Mouse (Mus musculus) liver, embryonic 13.5 days (tissue): ENCODE measurements around the gene Gnat3. TPM values are rescaled to one million over a fixed set of nuclear protein-coding genes. Genes with fewer than 3 reads are reported as not detected.
"Not testable (repeated sequence)": the region's sequence is repeated elsewhere in the genome, so short reads cannot be mapped to it uniquely, and the experiment has no call there.

ENCODE experiments used
- ATAC-seq: fragments of 200-750 bp; cut with Nextera tagmentation; 2 replicates; pipeline ENCODE4 v1.8.0; 2017; ENCODE audit warnings: low read depth, mild to moderate bottlenecking, moderate number of reproducible peaks, moderate library complexity
- DNase-seq: peaks from one replicate; pipeline ENCODE4 v3.0.0; 2022
- H3K27ac ChIP-seq: fragments of 300-500 bp; sonication (generic); 2 replicates; pipeline ENCODE4 v1.5.1; 2015; ENCODE audit warnings: moderate library complexity, mild to moderate bottlenecking, inconsistent platforms
- H3K27me3 ChIP-seq: fragments of 300-500 bp; sonication (generic); 2 replicates; pipeline ENCODE4 v1.6.1; 2015; ENCODE audit warnings: mild to moderate bottlenecking, inconsistent platforms
- H3K36me3 ChIP-seq: fragments of 300-500 bp; sonication (generic); 2 replicates; pipeline ENCODE4 v1.6.1; 2015; ENCODE audit warnings: mild to moderate bottlenecking, inconsistent platforms
- H3K4me1 ChIP-seq: fragments of 300-500 bp; sonication (generic); replicated peaks from 2 replicates; pipeline ENCODE4 v1.6.1; 2015; ENCODE audit warnings: inconsistent platforms
- H3K4me2 ChIP-seq: fragments of 300-500 bp; sonication (generic); 2 replicates; pipeline ENCODE4 v1.6.1; 2015; ENCODE audit warnings: inconsistent platforms, mild to moderate bottlenecking, moderate library complexity
- H3K4me3 ChIP-seq: fragments of 300-500 bp; sonication (generic); replicated peaks from 2 replicates; pipeline ENCODE4 v1.5.1; 2015; ENCODE audit warnings: mild to moderate bottlenecking, inconsistent platforms
- H3K9ac ChIP-seq: fragments of 300-500 bp; sonication (generic); 2 replicates; pipeline ENCODE4 v1.6.1; 2015; ENCODE audit warnings: mild to moderate bottlenecking, inconsistent platforms
- H3K9me3 ChIP-seq: fragments of 300-500 bp; sonication (generic); replicated peaks from 2 replicates; pipeline ENCODE4 v1.6.1; 2016; ENCODE audit warnings: inconsistent platforms
- WGBS: fragments of 180-500 bp; shearing (Covaris S2); methylation state at CpG from one replicate; pipeline ENCODE4 v1.1.7; 2015; ENCODE audit not compliant: insufficient replicate concordance; 5-methylcytosine and 5-hydroxymethylcytosine counted together
- polyA plus RNA-seq: library from polyadenylated mRNA; unstranded; fragments of >200 nt; fragmentation: Nextera tagmentation; extraction: Ambion mirVana; gene quantifications from 2 replicates; pipeline ENCODE4 v1.2.1, GENCODE M21; 2015

The Gnat3 gene
- not detected in 2 replicates for polyA plus RNA-seq

- Histone ChIP-seq H3K36me3 (no peaks in the 10 kb centered on the region), H3K27ac (no peak within 1 kb of the TSS), H3K4me2 (no peak within 1 kb of the TSS), H3K9me3 (no peaks in the 10 kb centered on the region), H3K9ac (no peak within 1 kb of the TSS), H3K27me3 (no peaks in the 10 kb centered on the region), H3K4me1 (no peaks in the 10 kb centered on the region), H3K4me3 (no peak within 1 kb of the TSS)
- WGBS, result 80% methylated on average over 5 of the region's 5 CpGs
- no peak for ATAC-seq
- no peak for DNase-seq
These were observed at the start of gene Gnat3 for GRCm38 (mm10) chr5:17962249-17962648. Gnat3 (plus strand) TSS chr5:17962549.

GRCm38 (mm10) chr5:17918966-17919365 is 43.4 kb upstream of the Gnat3 start:
- 74% methylated on average over 5 of the region's 5 CpGs for WGBS
- Histone ChIP-seq H3K4me2 (no peak overlapping the region), H3K9me3 (no peaks in the 10 kb centered on the region), H3K27ac (no peak overlapping the region), H3K9ac (no peak overlapping the region), H3K4me3 (no peak overlapping the region), H3K4me1 (no peaks in the 10 kb centered on the region), H3K36me3 (no peaks in the 10 kb centered on the region), H3K27me3 (no peaks in the 10 kb centered on the region)
- DNase-seq, result no peak
- ATAC-seq, result no peak

GRCm38 (mm10) chr5:17923648-17924047 is 38.7 kb upstream of the Gnat3 start:
- Histone ChIP-seq H3K4me3 (no peak overlapping the region), H3K36me3 (no peaks in the 10 kb centered on the region)
- 52% methylated on average over 3 of the region's 3 CpGs for WGBS

GRCm38 (mm10) chr5:17924085-17924518 is 38.2 kb upstream of the Gnat3 start:
- no peak overlapping the region for H3K4me2 ChIP-seq
- no peak overlapping the region for H3K27ac ChIP-seq
- ATAC-seq, result no peak
- no peak overlapping the region for H3K4me3 ChIP-seq
- H3K4me1 ChIP-seq, result no peaks in the 10 kb centered on the region
- H3K36me3 ChIP-seq, result no peaks in the 10 kb centered on the region
- no peaks in the 10 kb centered on the region for H3K27me3 ChIP-seq
- H3K9me3 ChIP-seq, result no peaks in the 10 kb centered on the region
- 33% methylated on average over 2 of the region's 2 CpGs for WGBS
- H3K9ac ChIP-seq, result no peak overlapping the region
- no peak for DNase-seq

More at GRCm38 (mm10) chr5:17923648-17924047, 38.7 kb upstream of the Gnat3 start:
- Histone ChIP-seq H3K9me3 (no peaks in the 10 kb centered on the region), H3K27me3 (no peaks in the 10 kb centered on the region), H3K4me2 (no peak overlapping the region), H3K9ac (no peak overlapping the region), H3K27ac (no peak overlapping the region), H3K4me1 (no peaks in the 10 kb centered on the region)
- ATAC-seq (no peak), DNase-seq (no peak)

- Histone ChIP-seq H3K4me1 (no peaks in the 10 kb centered on the region), H3K36me3 (no peaks in the 10 kb centered on the region), H3K4me3 (no peak overlapping the region), H3K9me3 (no peaks in the 10 kb centered on the region), H3K9ac (no peak overlapping the region), H3K4me2 (no peak overlapping the region), H3K27ac (no peak overlapping the region), H3K27me3 (no peaks in the 10 kb centered on the region)
- ATAC-seq (no peak), DNase-seq (no peak)
- 36% methylated on average over 4 of the region's 4 CpGs for WGBS
These were observed 33.9 kb upstream of the Gnat3 start for GRCm38 (mm10) chr5:17928471-17928870.

GRCm38 (mm10) chr5:17929006-17929567 is 33.3 kb upstream of the Gnat3 start:
- no peak for ATAC-seq
- Histone ChIP-seq H3K27ac (no peak overlapping the region), H3K27me3 (no peaks in the 10 kb centered on the region), H3K36me3 (no peaks in the 10 kb centered on the region), H3K9ac (no peak overlapping the region), H3K4me1 (no peaks in the 10 kb centered on the region), H3K4me2 (no peak overlapping the region), H3K9me3 (no peaks in the 10 kb centered on the region), H3K4me3 (no peak overlapping the region)
- 55% methylated on average over 7 of the region's 7 CpGs for WGBS
- DNase-seq, result no peak

GRCm38 (mm10) chr5:17931588-17931987 is 30.8 kb upstream of the Gnat3 start:
- H3K4me3 ChIP-seq, H3K4me1 ChIP-seq, H3K27ac ChIP-seq, H3K9ac ChIP-seq, H3K4me2 ChIP-seq, H3K36me3 ChIP-seq, ATAC-seq, H3K27me3 ChIP-seq, H3K9me3 ChIP-seq, DNase-seq: not testable (repeated sequence)
- WGBS, result 83% methylated on average over 2 of the region's 2 CpGs

GRCm38 (mm10) chr5:17934501-17934900 is 27.8 kb upstream of the Gnat3 start:
- Histone ChIP-seq H3K27me3 (no peaks in the 10 kb centered on the region), H3K4me2 (no peak overlapping the region), H3K36me3 (no peaks in the 10 kb centered on the region), H3K27ac (no peak overlapping the region), H3K9ac (no peak overlapping the region), H3K4me3 (no peak overlapping the region), H3K4me1 (peaks cover 10% of the 10 kb centered on the region), H3K9me3 (no peaks in the 10 kb centered on the region)
- WGBS, result 50% methylated on average over 1 of the region's 1 CpGs
- no peak for ATAC-seq
- DNase-seq, result no peak

- H3K4me2 ChIP-seq, result no peak overlapping the region
- no peaks in the 10 kb centered on the region for H3K9me3 ChIP-seq
- ATAC-seq, result peak; percentile 88
- no peak overlapping the region for H3K4me3 ChIP-seq
- DNase-seq, result no peak
- no peaks in the 10 kb centered on the region for H3K36me3 ChIP-seq
- H3K27ac ChIP-seq, result no peak overlapping the region
- WGBS, result 45% methylated on average over 1 of the region's 1 CpGs
- H3K27me3 ChIP-seq, result no peaks in the 10 kb centered on the region
- H3K9ac ChIP-seq, result no peak overlapping the region
- H3K4me1 ChIP-seq, result peaks cover 10% of the 10 kb centered on the region
These were observed 24.0 kb upstream of the Gnat3 start for GRCm38 (mm10) chr5:17938170-17938939.

GRCm38 (mm10) chr5:17956468-17956867 is 5.9 kb upstream of the Gnat3 start:
- Histone ChIP-seq H3K9ac (no peak overlapping the region), H3K36me3 (no peaks in the 10 kb centered on the region), H3K4me3 (no peak overlapping the region), H3K9me3 (no peaks in the 10 kb centered on the region), H3K4me1 (no peaks in the 10 kb centered on the region), H3K27me3 (no peaks in the 10 kb centered on the region), H3K4me2 (no peak overlapping the region), H3K27ac (no peak overlapping the region)
- ATAC-seq, result no peak
- WGBS, result 61% methylated on average over 1 of the region's 1 CpGs
- no peak for DNase-seq

- H3K36me3 ChIP-seq, result no peaks in the 10 kb centered on the region
- peaks cover 11% of the 10 kb centered on the region; the same call in 1 of the 2 replicates for H3K4me1 ChIP-seq
- H3K4me3 ChIP-seq, result no peak overlapping the region
- no peaks in the 10 kb centered on the region for H3K9me3 ChIP-seq
- no peak overlapping the region for H3K27ac ChIP-seq
- H3K4me2 ChIP-seq, result 0 out of 2 replicates have a peak overlapping the region, but pooled peaks have one; percentile 2
- 51% methylated on average over 13 of the region's 13 CpGs for WGBS
- ATAC-seq, result peak; percentile 90
- H3K9ac ChIP-seq, result no peak overlapping the region
- no peaks in the 10 kb centered on the region for H3K27me3 ChIP-seq
- peak; percentile 31 for DNase-seq
These were observed 7.5 kb downstream of the Gnat3 start for GRCm38 (mm10) chr5:17969704-17970390.
